Mouse (Mus musculus) forebrain, embryonic 13.5 days (tissue): ENCODE results near the gene Zmynd11. TPM values are rescaled to one million over a fixed set of nuclear protein-coding genes. Genes with fewer than 3 reads are reported as not detected.

Source experiments
- ATAC-seq: fragments of 200-750 bp; cut with Nextera tagmentation; 2 replicates; pipeline ENCODE4 v1.8.0; 2017
- H3K27ac ChIP-seq: fragments of 300-500 bp; sonication (generic); 2 replicates; pipeline ENCODE4 v1.5.1; 2015; ENCODE audit warnings: inconsistent platforms, mild to moderate bottlenecking, moderate library complexity
- H3K27me3 ChIP-seq: fragments of 300-500 bp; sonication (generic); 2 replicates; pipeline ENCODE4 v1.6.1; 2015; ENCODE audit warnings: mild to moderate bottlenecking, inconsistent platforms
- H3K36me3 ChIP-seq: fragments of 300-500 bp; sonication (generic); 2 replicates; pipeline ENCODE4 v1.6.1; 2015; ENCODE audit warnings: mild to moderate bottlenecking, inconsistent platforms; ENCODE audit not compliant: poor library complexity, severe bottlenecking
- H3K4me1 ChIP-seq: fragments of 300-500 bp; sonication (generic); 2 replicates; pipeline ENCODE4 v1.6.1; 2015; ENCODE audit warnings: inconsistent platforms
- H3K4me2 ChIP-seq: fragments of 300-500 bp; sonication (generic); 2 replicates; pipeline ENCODE4 v1.6.1; 2015; ENCODE audit warnings: inconsistent platforms, mild to moderate bottlenecking, moderate library complexity
- H3K4me3 ChIP-seq: fragments of 300-500 bp; sonication (generic); 2 replicates; pipeline ENCODE4 v1.5.1; 2015; ENCODE audit warnings: mild to moderate bottlenecking, inconsistent platforms
- H3K9ac ChIP-seq: fragments of 300-500 bp; sonication (generic); 2 replicates; pipeline ENCODE4 v1.6.1; 2015; ENCODE audit warnings: mild to moderate bottlenecking, inconsistent platforms
- H3K9me3 ChIP-seq: fragments of 300-500 bp; sonication (generic); replicated peaks from 2 replicates; pipeline ENCODE4 v1.6.1; 2016; ENCODE audit warnings: inconsistent platforms
- WGBS: fragments of 180-500 bp; shearing (Covaris S2); methylation state at CpG from one replicate; pipeline ENCODE4 v1.1.7; 2015; 5-methylcytosine and 5-hydroxymethylcytosine counted together
- polyA plus RNA-seq: library from polyadenylated mRNA; unstranded; fragments of >200 nt; fragmentation: Nextera tagmentation; extraction: Ambion mirVana; gene quantifications from 2 replicates; pipeline ENCODE4 v1.2.1, GENCODE M21; 2015

Gene Zmynd11
- polyA plus RNA-seq, 1 experiment from 2014 or later: 139 TPM

DNA sequence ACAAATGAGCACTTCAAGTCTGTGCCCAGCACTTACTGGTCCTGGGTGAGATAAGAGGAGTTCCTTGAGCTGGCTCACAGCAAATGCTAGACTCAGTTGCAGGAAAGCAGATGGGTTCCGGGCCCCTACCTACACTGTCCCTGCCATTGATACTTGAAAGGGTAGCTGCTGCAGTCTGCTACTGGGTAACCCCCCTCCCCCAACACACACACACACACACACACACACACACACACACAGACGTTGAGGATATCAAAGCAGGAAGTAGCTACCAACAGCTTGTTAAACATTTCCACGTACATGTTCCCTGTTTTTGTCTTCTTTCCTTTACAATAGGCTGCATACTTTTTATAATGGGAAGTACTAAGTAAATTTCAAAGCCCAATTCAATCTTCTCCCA lies 127.2 kb downstream of the Zmynd11 start:
- no peak for ATAC-seq
- Histone ChIP-seq H3K4me1 (no peaks in the 10 kb centered on the region), H3K27me3 (no peaks in the 10 kb centered on the region), H3K4me3 (no peak overlapping the region), H3K36me3 (peaks cover 7% of the 10 kb centered on the region; the same call in 1 of the 2 replicates), H3K9ac (no peak overlapping the region), H3K4me2 (no peak overlapping the region), H3K27ac (no peak overlapping the region), H3K9me3 (no peaks in the 10 kb centered on the region)
- 61% methylated on average over 3 of the region's 3 CpGs for WGBS

- H3K4me2 ChIP-seq: no peak overlapping the region
- WGBS: 55% methylated on average over 4 of the region's 4 CpGs
- H3K9me3 ChIP-seq: no peaks in the 10 kb centered on the region
- no peak for ATAC-seq
- H3K9ac ChIP-seq: no peak overlapping the region
- no peak overlapping the region for H3K27ac ChIP-seq
- H3K4me3 ChIP-seq: no peak overlapping the region
- no peaks in the 10 kb centered on the region for H3K27me3 ChIP-seq
- H3K4me1 ChIP-seq: no peaks in the 10 kb centered on the region
- H3K36me3 ChIP-seq: peaks cover 7% of the 10 kb centered on the region; the same call in 1 of the 2 replicates
Measured at GRCm38 (mm10) chr13:9636505-9636904, 128.6 kb downstream of the Zmynd11 start.

GRCm38 (mm10) chr13:9635951-9636350 lies 129.2 kb downstream of the Zmynd11 start:
- no peak overlapping the region for H3K9ac ChIP-seq
- 93% methylated on average over 2 of the region's 2 CpGs for WGBS
- no peak for ATAC-seq

More at GRCm38 (mm10) chr13:9635951-9636350, 129.2 kb downstream of the Zmynd11 start:
- Histone ChIP-seq H3K4me2 (no peak overlapping the region), H3K27me3 (no peaks in the 10 kb centered on the region), H3K4me3 (no peak overlapping the region), H3K36me3 (peaks cover 7% of the 10 kb centered on the region; the same call in 1 of the 2 replicates), H3K4me1 (no peaks in the 10 kb centered on the region), H3K27ac (no peak overlapping the region), H3K9me3 (no peaks in the 10 kb centered on the region)
